Comparison of ENCODE assay signal across 8 mouse cellular contexts in the genomic region with DNA sequence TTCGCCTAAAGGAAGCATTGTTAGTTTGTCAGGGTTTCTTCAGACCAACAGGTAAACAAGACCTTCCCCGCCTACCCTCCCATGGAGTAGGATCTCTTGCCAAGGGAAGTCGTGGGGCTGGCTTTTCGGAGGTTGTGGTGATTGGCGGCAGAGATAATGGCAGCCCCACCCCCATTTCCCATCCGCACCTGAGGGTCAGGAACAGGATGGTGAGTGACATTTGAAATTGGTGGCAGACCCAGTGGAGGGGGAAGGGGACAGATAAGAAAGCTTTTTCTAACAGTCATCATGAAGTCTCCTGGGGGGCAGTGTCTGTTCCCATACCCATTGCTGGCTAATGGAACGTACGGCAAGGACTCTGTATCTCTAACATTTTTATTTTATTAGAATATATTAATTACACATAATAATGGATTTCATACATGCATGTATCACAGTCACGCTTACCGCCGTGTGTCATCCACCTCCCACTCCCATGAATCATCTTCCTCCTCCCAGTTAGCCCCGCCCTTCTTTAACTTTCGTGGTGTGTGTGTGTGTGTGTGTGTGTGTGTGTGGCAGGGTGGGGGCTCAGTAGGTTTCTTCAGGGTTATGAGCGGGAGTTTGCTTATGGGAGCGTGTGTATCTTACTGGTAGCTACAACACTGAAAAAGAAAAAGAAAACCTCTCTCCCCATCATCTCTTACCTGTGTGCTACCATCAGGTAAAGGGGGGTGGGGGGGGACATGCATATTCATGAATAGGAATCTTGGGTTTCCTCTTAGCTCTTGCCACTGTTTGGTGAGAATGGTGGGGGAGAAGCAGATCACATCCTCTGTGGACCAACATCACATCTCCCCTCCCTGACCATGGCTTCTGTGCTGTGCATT. TPM values are rescaled to one million over a fixed set of nuclear protein-coding genes. Genes with fewer than 3 reads are reported as not detected.
DNase-seq lines count a peak whose midpoint lies in the region; ATAC-seq and TF ChIP-seq lines count a peak whose summit lies in the region.

No protein-coding gene starts in this region.

- DNase-seq in layer of hippocampus, adult 2 months (ENCODE audit: low spot score in 2 of 2) = peak in 1 of 2 experiments; percentile 41
- no peak for DNase-seq in layer of hippocampus, adult 9-10 months (ENCODE audit: low spot score)
- no peak for DNase-seq in G1E (ENCODE audit: low spot score)
- no peak for DNase-seq in natural killer cell, adult 2 months (ENCODE audit: low spot score in 2 of 2)

- H3K36me3 ChIP-seq in G1E (replicated peaks) = no peaks in the 10 kb centered on the region
- no peaks in the 10 kb centered on the region for H3K36me3 ChIP-seq in erythroblast, embryonic 14.5 days (ENCODE audit: control insufficient read depth)
- no peaks in the 10 kb centered on the region for H3K36me3 ChIP-seq in limb, embryonic 12.5 days
- H3K36me3 ChIP-seq in neural tube, embryonic 14.5 days (ENCODE audit: control insufficient read depth, insufficient read depth, low read length) = no peaks in the 10 kb centered on the region

- H3K4me3 ChIP-seq in layer of hippocampus, adult 2 months = peak overlapping the region; percentile 63
- peak overlapping the region; percentile 69 for H3K4me3 ChIP-seq in G1E (ENCODE audit: low read depth, low read length)
- H3K4me3 ChIP-seq in erythroblast, embryonic 14.5 days (replicated peaks) = peak overlapping the region; percentile 65
- peak overlapping the region; percentile 40 for H3K4me3 ChIP-seq in limb, embryonic 12.5 days (replicated peaks)
- H3K4me3 ChIP-seq in neural tube, embryonic 14.5 days (ENCODE audit: low read depth, low read length) = peak overlapping the region; percentile 36

- WGBS in limb, embryonic 12.5 days = 20% methylated on average over 15 of the region's 15 CpGs
- 19% methylated on average over 15 of the region's 15 CpGs for WGBS in neural tube, embryonic 14.5 days

- no peak overlapping the region; the same call in 1 of the 2 replicates for H3K9ac ChIP-seq in limb, embryonic 12.5 days (replicated peaks)
- H3K9ac ChIP-seq in neural tube, embryonic 14.5 days (replicated peaks; ENCODE audit: low read depth, low read length) = peak overlapping the region; percentile 41; the same call in 1 of the 2 replicates

- H3K27ac ChIP-seq in layer of hippocampus, adult 2 months = peak overlapping the region; percentile 94
- no peak overlapping the region for H3K27ac ChIP-seq in limb, embryonic 12.5 days
- H3K27ac ChIP-seq in neural tube, embryonic 14.5 days (ENCODE audit: low read depth, low read length) = no peak overlapping the region

- no peaks in the 10 kb centered on the region for H3K9me3 ChIP-seq in G1E (replicated peaks)
- H3K9me3 ChIP-seq in erythroblast, embryonic 14.5 days (ENCODE audit: control insufficient read depth, low read length) = no peaks in the 10 kb centered on the region
- no peaks in the 10 kb centered on the region for H3K9me3 ChIP-seq in limb, embryonic 12.5 days
- H3K9me3 ChIP-seq in neural tube, embryonic 14.5 days (ENCODE audit: control insufficient read depth, low read length) = no peaks in the 10 kb centered on the region

- peaks cover 26% of the 10 kb centered on the region for H3K27me3 ChIP-seq in G1E (ENCODE audit: insufficient read depth, low read length)
- H3K27me3 ChIP-seq in erythroblast, embryonic 14.5 days (ENCODE audit: control insufficient read depth) = peaks cover 3% of the 10 kb centered on the region
- peaks cover 21% of the 10 kb centered on the region for H3K27me3 ChIP-seq in limb, embryonic 12.5 days
- no peaks in the 10 kb centered on the region for H3K27me3 ChIP-seq in neural tube, embryonic 14.5 days (ENCODE audit: control insufficient read depth, insufficient read depth, low read length)

- no peak for ATAC-seq in G1E (ENCODE audit: extremely low read depth, insufficient number of reproducible peaks, low FRiP score, poor library complexity, severe bottlenecking)
- peak; percentile 11; the same call in 1 of the 2 replicates for ATAC-seq in limb, embryonic 12.5 days (ENCODE audit: insufficient number of reproducible peaks, insufficient read depth, low FRiP score, low TSS enrichment, low read depth)
- ATAC-seq in neural tube, embryonic 14.5 days (ENCODE audit: low read depth) = peak; percentile 71
- ATAC-seq in monocyte, adult 5-6 weeks (replicated peaks; ENCODE audit: insufficient number of reproducible peaks, low FRiP score, low TSS enrichment, poor library complexity, severe bottlenecking) = no peak

- H3K4me2 ChIP-seq in limb, embryonic 12.5 days = peak overlapping the region; percentile 62
- peak overlapping the region; percentile 51 for H3K4me2 ChIP-seq in neural tube, embryonic 14.5 days (ENCODE audit: low read depth, low read length)

- no peak for TF ChIP-seq CTCF in layer of hippocampus, adult 2 months (conservative IDR thresholded peaks at IDR 0.05)
- no peak for TF ChIP-seq CTCF in G1E (IDR thresholded peaks at IDR 0.05; ENCODE audit: low read depth, low read length)

- H3K4me1 ChIP-seq in G1E (ENCODE audit: insufficient read depth, low read depth, low read length) = peaks cover 21% of the 10 kb centered on the region
- H3K4me1 ChIP-seq in erythroblast, embryonic 14.5 days (ENCODE audit: control insufficient read depth) = peaks cover 23% of the 10 kb centered on the region
- H3K4me1 ChIP-seq in limb, embryonic 12.5 days (replicated peaks) = 0 out of 2 replicates have a peak, but pooled peaks cover 3% of the 10 kb centered on the region
- peaks cover 3% of the 10 kb centered on the region; the same call in 1 of the 2 replicates for H3K4me1 ChIP-seq in neural tube, embryonic 14.5 days (ENCODE audit: control insufficient read depth, insufficient read depth, low read length)

RNA-seq across cellular contexts. Expression of a gene that starts 16.7 kb away (rescaled TPM):
- total RNA-seq in layer of hippocampus, adult 2 months (2021) = not detected
- total RNA-seq in G1E (2014; fragmentation: Nextera tagmentation) (not detected in 2 replicates), G1E (2017) (not detected in 2 replicates)
- polyA plus RNA-seq in G1E (2012) = not detected in 2 replicates
- not detected in 2 replicates for polyA plus RNA-seq in erythroblast, embryonic 14.5 days (2012)
- polyA plus RNA-seq in limb, embryonic 12.5 days (2016; fragmentation: Nextera tagmentation; extraction: Ambion mirVana) = 0.14 TPM in 1 of 2 replicates, not detected in the other
- polyA plus RNA-seq in neural tube, embryonic 14.5 days (2014; fragmentation: Nextera tagmentation; extraction: Ambion mirVana) = 0.16 and 0.52 TPM in 2 replicates
- not detected in 3 replicates for total RNA-seq in monocyte, adult 5-6 weeks (2017)

RNA-seq across cellular contexts. Expression of a gene that starts 51.6 kb away (rescaled TPM):
- total RNA-seq in layer of hippocampus, adult 2 months (2021) = 100 to 1,000 TPM; 662 to 700 TPM
- not detected in 2 replicates for total RNA-seq in G1E (2014; fragmentation: Nextera tagmentation)
- 0.46 and 0.49 TPM in 2 replicates for total RNA-seq in G1E (2017)
- not detected in 2 replicates for polyA plus RNA-seq in G1E (2012)
- not detected in 2 replicates for polyA plus RNA-seq in erythroblast, embryonic 14.5 days (2012)
- 6.7 and 7.2 TPM in 2 replicates for polyA plus RNA-seq in limb, embryonic 12.5 days (2016; fragmentation: Nextera tagmentation; extraction: Ambion mirVana)
- 143 and 156 TPM in 2 replicates for polyA plus RNA-seq in neural tube, embryonic 14.5 days (2014; fragmentation: Nextera tagmentation; extraction: Ambion mirVana)
- 1.2 to 2.1 TPM (median 1.9 TPM) in 3 replicates for total RNA-seq in monocyte, adult 5-6 weeks (2017)

Comparison
In these comparisons a context has a peak if more than half of its experiments do, and no peak if none do; other contexts are left out.
1. ATAC-seq: peak in limb, embryonic 12.5 days (single experiment) and neural tube, embryonic 14.5 days (single experiment); none in G1E (single experiment) and monocyte, adult 5-6 weeks (single experiment).
2. RNA of a gene that starts 51.6 kb away (polyA plus RNA-seq): 143 to 156 TPM in neural tube, embryonic 14.5 days; 6.7 to 7.2 TPM in limb, embryonic 12.5 days, not detected in G1E and not detected in erythroblast, embryonic 14.5 days; every median in the first group is over 10 times any median in the second.
3. Peak in every context shown above with its lines, with median percentiles within 50 percentile points of each other: H3K4me3 ChIP-seq.